Mouse (Mus musculus): ENCODE data around the gene Tmc5. TPM values are rescaled to one million over a fixed set of nuclear protein-coding genes. Genes with fewer than 3 reads are reported as not detected.
A peak's percentile ranks its signal among the peaks of the same experiment; 100 is the strongest.

Gene Tmc5
- polyA plus RNA-seq, 1 experiment from 2014 or later: 0.19 TPM

DNA sequence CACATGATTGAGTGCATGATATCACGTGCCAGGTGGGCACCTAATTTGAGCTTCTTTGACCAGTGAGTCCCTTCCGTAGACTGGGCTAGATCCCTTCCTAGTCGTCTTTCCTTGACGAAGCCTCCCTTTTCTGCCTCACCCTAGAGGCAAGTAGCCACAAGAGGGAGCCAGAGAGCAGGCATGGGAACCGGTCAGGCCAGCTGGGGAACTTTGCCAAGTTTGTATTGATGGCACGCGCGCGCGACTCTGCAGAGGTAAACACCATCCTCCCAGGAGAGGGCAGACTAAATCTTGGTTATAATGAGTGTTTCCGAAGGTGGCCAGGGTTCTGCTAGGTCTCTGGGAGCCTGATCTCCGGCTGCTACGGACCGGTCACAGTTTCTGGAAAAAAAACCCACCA is 1.9 kb upstream of the Tmc5 start:
- Histone ChIP-seq H3K27ac (ENCODE audit: low read depth, low read length) (no peak overlapping the region), H3K27me3 (ENCODE audit: control insufficient read depth, insufficient read depth, low read length) (0 out of 2 replicates have a peak, but pooled peaks cover 2% of the 10 kb centered on the region), H3K36me3 (ENCODE audit: control insufficient read depth, insufficient read depth, low read length) (no peaks in the 10 kb centered on the region), H3K4me2 (ENCODE audit: low read depth, low read length) (peak overlapping the region; percentile 9; the same call in 1 of the 2 replicates), H3K4me1 (ENCODE audit: control insufficient read depth, insufficient read depth, low read length) (peaks cover 14% of the 10 kb centered on the region), H3K9ac (replicated peaks; ENCODE audit: low read depth, low read length) (no peak overlapping the region), H3K4me3 (ENCODE audit: low read depth, low read length) (no peak overlapping the region), H3K9me3 (ENCODE audit: control insufficient read depth, low read length) (no peaks in the 10 kb centered on the region)
- peak; percentile 23; the same call in 1 of the 2 replicates for ATAC-seq (ENCODE audit: low read depth)
- WGBS: 1% methylated on average over 14 of the region's 14 CpGs

DNA sequence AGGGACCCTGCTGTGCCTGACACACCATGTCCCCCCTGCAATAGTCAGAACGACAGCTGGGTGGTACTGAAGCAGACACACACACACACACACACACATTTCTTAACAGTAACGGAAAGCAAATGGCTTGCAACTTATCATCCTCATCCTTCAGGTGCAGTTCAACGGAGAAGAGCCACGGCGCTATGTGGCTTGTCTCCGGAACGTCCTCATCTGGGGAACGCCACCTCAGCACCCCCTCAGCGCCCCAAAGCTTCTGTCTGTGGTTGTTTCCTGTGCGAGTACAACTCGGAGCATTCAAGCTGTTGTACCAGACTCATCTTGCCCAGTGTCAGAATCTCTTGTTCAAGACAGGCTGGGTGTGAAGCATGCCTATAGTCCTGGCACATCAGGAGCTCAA is 826 bp upstream of the Tmc5 start:
- Histone ChIP-seq H3K27me3 (ENCODE audit: control insufficient read depth, insufficient read depth, low read length) (0 out of 2 replicates have a peak, but pooled peaks cover 2% of the 10 kb centered on the region), H3K4me3 (ENCODE audit: low read depth, low read length) (no peak overlapping the region), H3K36me3 (ENCODE audit: control insufficient read depth, insufficient read depth, low read length) (no peaks in the 10 kb centered on the region), H3K4me1 (ENCODE audit: control insufficient read depth, insufficient read depth, low read length) (peaks cover 14% of the 10 kb centered on the region), H3K9ac (replicated peaks; ENCODE audit: low read depth, low read length) (no peak overlapping the region), H3K4me2 (ENCODE audit: low read depth, low read length) (no peak overlapping the region), H3K27ac (ENCODE audit: low read depth, low read length) (no peak overlapping the region), H3K9me3 (ENCODE audit: control insufficient read depth, low read length) (no peaks in the 10 kb centered on the region)
- ATAC-seq (ENCODE audit: low read depth): no peak
- 75% methylated on average over 11 of the region's 11 CpGs for WGBS

DNA sequence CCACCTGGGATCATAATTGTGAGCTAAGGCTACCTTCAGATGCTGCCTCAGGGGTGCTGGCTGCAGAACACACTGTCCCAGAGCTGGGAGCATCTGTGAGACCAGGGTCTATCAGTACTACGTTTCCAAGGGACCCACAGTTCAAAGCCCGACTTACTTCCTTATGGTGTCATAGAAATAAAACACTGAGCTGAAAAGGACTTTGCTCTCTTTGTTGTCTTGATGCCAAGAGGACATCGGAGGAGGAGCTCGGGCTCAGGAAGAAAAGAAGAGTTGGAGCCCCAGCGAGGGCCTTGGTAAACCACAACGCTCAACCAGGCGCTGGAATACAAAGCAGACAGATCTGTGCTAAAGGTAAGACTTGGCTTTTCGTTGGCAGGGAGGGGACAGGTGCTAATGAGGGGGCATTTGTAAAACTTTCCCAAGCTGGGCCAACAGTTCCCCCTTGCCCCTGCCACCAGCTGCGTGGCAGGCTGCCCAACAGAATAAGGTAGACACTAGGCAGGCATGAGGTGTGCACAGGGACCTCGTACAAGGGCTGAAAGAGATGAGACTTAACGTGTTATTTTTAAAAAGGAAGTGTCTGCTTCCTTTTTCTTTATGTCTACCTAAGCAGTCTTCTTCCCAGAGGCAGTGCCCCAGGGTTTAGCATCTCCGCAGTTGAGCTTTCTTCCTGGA is 3.0 kb downstream of the Tmc5 start:
- Histone ChIP-seq H3K4me3 (ENCODE audit: low read depth, low read length) (no peak overlapping the region), H3K27ac (ENCODE audit: low read depth, low read length) (no peak overlapping the region), H3K4me1 (ENCODE audit: control insufficient read depth, insufficient read depth, low read length) (peaks cover 6% of the 10 kb centered on the region; the same call in 1 of the 2 replicates), H3K27me3 (ENCODE audit: control insufficient read depth, insufficient read depth, low read length) (0 out of 2 replicates have a peak, but pooled peaks cover 2% of the 10 kb centered on the region), H3K36me3 (ENCODE audit: control insufficient read depth, insufficient read depth, low read length) (no peaks in the 10 kb centered on the region), H3K9me3 (ENCODE audit: control insufficient read depth, low read length) (no peaks in the 10 kb centered on the region), H3K4me2 (ENCODE audit: low read depth, low read length) (no peak overlapping the region), H3K9ac (replicated peaks; ENCODE audit: low read depth, low read length) (no peak overlapping the region)
- WGBS: 66% methylated on average over 12 of the region's 12 CpGs
- no peak for ATAC-seq (ENCODE audit: low read depth)

DNA sequence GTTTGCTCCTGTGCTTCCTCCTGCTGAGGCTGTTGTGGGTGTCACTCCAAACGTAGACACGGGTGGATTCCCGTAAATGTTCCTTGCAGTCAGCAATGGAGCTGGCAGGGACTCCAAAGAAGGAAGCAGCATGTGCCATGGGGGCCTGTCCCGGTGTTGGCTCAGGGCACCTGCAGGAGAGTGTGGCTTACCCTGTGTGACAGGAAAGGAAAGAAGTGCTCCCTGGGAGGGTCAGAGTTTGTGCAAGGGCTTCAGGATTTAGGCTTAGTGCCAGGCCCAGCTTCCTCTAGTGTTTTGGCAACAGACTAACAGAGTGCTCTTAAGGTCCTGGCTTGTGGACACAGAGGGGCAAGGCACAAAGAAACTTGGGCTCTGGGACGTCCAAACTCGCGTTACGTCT is 7.7 kb downstream of the Tmc5 start:
- Histone ChIP-seq H3K27ac (ENCODE audit: low read depth, low read length) (no peak overlapping the region), H3K4me1 (ENCODE audit: control insufficient read depth, insufficient read depth, low read length) (no peaks in the 10 kb centered on the region), H3K9me3 (ENCODE audit: control insufficient read depth, low read length) (no peaks in the 10 kb centered on the region), H3K4me2 (ENCODE audit: low read depth, low read length) (no peak overlapping the region), H3K9ac (replicated peaks; ENCODE audit: low read depth, low read length) (no peak overlapping the region), H3K36me3 (ENCODE audit: control insufficient read depth, insufficient read depth, low read length) (no peaks in the 10 kb centered on the region), H3K27me3 (ENCODE audit: control insufficient read depth, insufficient read depth, low read length) (no peaks in the 10 kb centered on the region), H3K4me3 (ENCODE audit: low read depth, low read length) (no peak overlapping the region)
- 84% methylated on average over 8 of the region's 8 CpGs for WGBS
- ATAC-seq (ENCODE audit: low read depth): no peak

DNA sequence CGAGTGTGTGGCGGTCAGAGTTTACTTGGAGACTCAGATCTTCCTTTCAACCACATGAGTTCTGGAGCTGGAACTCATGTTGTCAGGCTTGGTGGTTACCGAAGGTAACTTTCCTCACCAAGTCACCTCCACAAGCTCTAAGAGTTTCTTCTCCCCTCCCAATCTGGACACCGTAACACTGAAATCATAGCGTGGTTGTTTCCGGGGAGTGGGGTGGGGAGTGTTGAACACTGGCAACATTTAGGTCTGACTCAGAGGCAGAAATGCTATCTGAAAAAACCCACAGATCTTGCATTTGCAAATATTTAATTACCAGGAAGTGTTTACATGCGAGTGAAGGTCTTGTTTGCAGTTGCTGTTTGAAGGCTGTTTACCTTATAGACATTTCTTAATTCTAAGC is 12.7 kb downstream of the Tmc5 start:
- Histone ChIP-seq H3K9me3 (ENCODE audit: control insufficient read depth, low read length) (no peaks in the 10 kb centered on the region), H3K36me3 (ENCODE audit: control insufficient read depth, insufficient read depth, low read length) (no peaks in the 10 kb centered on the region), H3K27me3 (ENCODE audit: control insufficient read depth, insufficient read depth, low read length) (no peaks in the 10 kb centered on the region), H3K4me3 (ENCODE audit: low read depth, low read length) (no peak overlapping the region), H3K9ac (replicated peaks; ENCODE audit: low read depth, low read length) (no peak overlapping the region), H3K27ac (ENCODE audit: low read depth, low read length) (no peak overlapping the region), H3K4me1 (ENCODE audit: control insufficient read depth, insufficient read depth, low read length) (no peaks in the 10 kb centered on the region), H3K4me2 (ENCODE audit: low read depth, low read length) (no peak overlapping the region)
- no peak for ATAC-seq (ENCODE audit: low read depth)
- 96% methylated on average over 7 of the region's 7 CpGs for WGBS

DNA sequence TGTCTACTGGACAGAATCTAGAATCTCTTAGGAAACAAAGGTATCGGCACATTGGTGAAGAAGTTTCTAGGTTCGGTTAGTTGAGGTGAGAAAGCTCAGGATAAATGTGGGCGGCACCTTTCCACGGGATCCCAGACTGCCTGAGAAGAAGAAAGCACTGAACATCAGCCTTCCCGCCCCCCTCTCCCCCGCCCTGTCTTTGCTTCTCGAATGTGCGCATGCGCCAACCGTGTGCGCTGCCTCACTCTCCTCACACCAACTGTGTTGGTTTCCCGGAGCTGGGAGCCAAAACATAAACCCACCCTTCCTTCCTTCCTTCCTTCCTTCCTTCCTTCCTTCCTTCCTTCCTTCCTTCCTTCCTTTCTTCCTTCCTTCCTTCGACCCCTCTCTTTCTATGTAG is 13.6 kb downstream of the Tmc5 start:
- H3K9ac ChIP-seq (replicated peaks; ENCODE audit: low read depth, low read length): no peak overlapping the region
- 90% methylated on average over 13 of the region's 13 CpGs for WGBS
- ATAC-seq (ENCODE audit: low read depth): no peak
- no peaks in the 10 kb centered on the region for H3K9me3 ChIP-seq (ENCODE audit: control insufficient read depth, low read length)
- no peaks in the 10 kb centered on the region for H3K4me1 ChIP-seq (ENCODE audit: control insufficient read depth, insufficient read depth, low read length)
- no peak overlapping the region for H3K4me3 ChIP-seq (ENCODE audit: low read depth, low read length)
- H3K27ac ChIP-seq (ENCODE audit: low read depth, low read length): no peak overlapping the region
- no peak overlapping the region for H3K4me2 ChIP-seq (ENCODE audit: low read depth, low read length)
- H3K36me3 ChIP-seq (ENCODE audit: control insufficient read depth, insufficient read depth, low read length): no peaks in the 10 kb centered on the region
- H3K27me3 ChIP-seq (ENCODE audit: control insufficient read depth, insufficient read depth, low read length): no peaks in the 10 kb centered on the region

DNA sequence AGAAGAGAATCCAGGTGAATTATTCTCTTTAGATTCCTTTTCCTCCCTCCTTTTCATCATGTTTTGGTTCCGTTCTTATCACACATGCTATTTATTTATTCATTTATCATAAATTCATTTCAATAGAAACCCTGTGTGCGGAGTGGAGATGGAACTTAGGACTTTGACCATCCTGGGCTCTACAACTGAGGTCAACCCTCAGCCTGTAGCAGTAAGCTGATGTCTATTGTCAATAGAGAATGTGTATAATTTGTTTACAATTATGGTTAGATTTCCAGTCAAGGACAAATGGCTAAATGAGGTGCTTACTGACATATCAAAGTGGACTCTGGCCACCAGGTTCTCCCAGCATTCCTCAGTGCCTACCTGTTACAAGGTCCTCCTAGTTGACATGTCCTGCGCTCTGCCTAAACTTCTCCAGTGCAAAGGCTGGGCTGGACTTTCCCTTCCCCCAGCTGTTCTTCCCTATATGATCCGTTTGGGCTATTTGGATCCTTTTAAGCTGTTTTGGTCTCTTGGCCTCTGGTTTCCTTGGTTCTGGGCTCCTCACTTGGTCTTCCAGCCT is 14.2 kb downstream of the Tmc5 start:
- Histone ChIP-seq H3K27ac (ENCODE audit: low read depth, low read length) (no peak overlapping the region), H3K36me3 (ENCODE audit: control insufficient read depth, insufficient read depth, low read length) (no peaks in the 10 kb centered on the region), H3K9me3 (ENCODE audit: control insufficient read depth, low read length) (no peaks in the 10 kb centered on the region), H3K4me3 (ENCODE audit: low read depth, low read length) (no peak overlapping the region), H3K9ac (replicated peaks; ENCODE audit: low read depth, low read length) (no peak overlapping the region), H3K4me2 (ENCODE audit: low read depth, low read length) (no peak overlapping the region), H3K4me1 (ENCODE audit: control insufficient read depth, insufficient read depth, low read length) (no peaks in the 10 kb centered on the region), H3K27me3 (ENCODE audit: control insufficient read depth, insufficient read depth, low read length) (no peaks in the 10 kb centered on the region)
- WGBS: 90% methylated on average over 4 of the region's 4 CpGs
- no peak for ATAC-seq (ENCODE audit: low read depth)

DNA sequence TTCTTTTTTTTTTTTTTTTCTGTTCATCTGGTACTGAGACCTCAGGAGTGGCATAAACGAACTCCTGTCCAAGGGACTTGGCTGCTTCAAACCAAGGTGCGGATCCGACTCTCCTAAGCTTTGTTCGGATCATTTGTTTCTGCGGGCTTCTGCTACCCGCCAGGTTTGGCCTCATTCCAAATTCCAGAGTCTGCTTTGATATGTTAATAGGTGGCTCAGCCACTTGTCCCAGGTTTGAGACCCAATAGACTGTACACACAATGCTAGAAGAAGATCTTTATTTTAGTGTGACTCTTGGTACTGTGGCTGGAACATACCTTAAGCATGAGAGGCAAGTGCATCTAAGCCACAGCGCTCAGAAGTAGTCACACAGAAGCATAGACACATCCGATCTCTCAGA is 14.8 kb downstream of the Tmc5 start:
- 57% methylated on average over 8 of the region's 8 CpGs for WGBS
- H3K9me3 ChIP-seq (ENCODE audit: control insufficient read depth, low read length): no peaks in the 10 kb centered on the region
- ATAC-seq (ENCODE audit: low read depth): no peak
- no peak overlapping the region for H3K4me3 ChIP-seq (ENCODE audit: low read depth, low read length)
- no peak overlapping the region for H3K4me2 ChIP-seq (ENCODE audit: low read depth, low read length)
- H3K4me1 ChIP-seq (ENCODE audit: control insufficient read depth, insufficient read depth, low read length): no peaks in the 10 kb centered on the region
- no peaks in the 10 kb centered on the region for H3K27me3 ChIP-seq (ENCODE audit: control insufficient read depth, insufficient read depth, low read length)
- H3K9ac ChIP-seq (replicated peaks; ENCODE audit: low read depth, low read length): no peak overlapping the region
- no peak overlapping the region for H3K27ac ChIP-seq (ENCODE audit: low read depth, low read length)
- H3K36me3 ChIP-seq (ENCODE audit: control insufficient read depth, insufficient read depth, low read length): no peaks in the 10 kb centered on the region

DNA sequence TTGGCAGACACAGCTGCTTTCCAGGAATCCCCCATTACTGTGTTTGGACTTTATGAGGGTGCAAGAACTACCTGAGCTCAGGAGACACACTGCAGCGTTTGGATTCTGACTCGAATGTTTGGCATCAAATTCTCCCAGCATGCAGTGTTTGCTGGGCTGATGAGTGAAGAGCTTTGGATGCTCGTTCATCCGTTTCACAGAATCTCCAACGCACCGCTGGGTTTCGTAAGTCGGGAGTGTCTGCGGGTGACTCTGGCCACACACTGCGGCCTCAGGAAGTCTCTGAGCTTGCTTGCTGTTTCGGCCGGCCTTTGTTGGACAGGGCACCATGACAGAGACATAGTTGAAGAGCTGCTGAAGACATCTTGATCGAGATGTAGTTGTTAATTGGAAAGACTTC is 17.0 kb downstream of the Tmc5 start:
- Histone ChIP-seq H3K4me2 (ENCODE audit: low read depth, low read length) (no peak overlapping the region), H3K4me1 (ENCODE audit: control insufficient read depth, insufficient read depth, low read length) (no peaks in the 10 kb centered on the region), H3K27me3 (ENCODE audit: control insufficient read depth, insufficient read depth, low read length) (no peaks in the 10 kb centered on the region), H3K9me3 (ENCODE audit: control insufficient read depth, low read length) (no peaks in the 10 kb centered on the region), H3K36me3 (ENCODE audit: control insufficient read depth, insufficient read depth, low read length) (no peaks in the 10 kb centered on the region), H3K27ac (ENCODE audit: low read depth, low read length) (no peak overlapping the region), H3K9ac (replicated peaks; ENCODE audit: low read depth, low read length) (no peak overlapping the region), H3K4me3 (ENCODE audit: low read depth, low read length) (no peak overlapping the region)
- WGBS: 59% methylated on average over 13 of the region's 13 CpGs
- ATAC-seq (ENCODE audit: low read depth): no peak

Data from neural tube, embryonic 14.5 days (tissue).